Mouse (Mus musculus) C2C12 (cell line): ENCODE data around the gene Ccrl2.

Experiments
- CEBPB ChIP-seq: IDR thresholded peaks from one replicate; pipeline ENCODE4 v1.6.1; 2011; ENCODE audit warnings: low read depth, mild to moderate bottlenecking, control low read depth, moderate library complexity
- CTCF ChIP-seq: IDR thresholded peaks from one replicate; pipeline ENCODE4 v1.5.1; 2011; ENCODE audit not compliant: control insufficient read depth, insufficient read depth, insufficient read length
- MAX ChIP-seq: IDR thresholded peaks from one replicate; pipeline ENCODE4 v1.6.1; 2011; ENCODE audit warnings: mild to moderate bottlenecking, control low read depth
- MYOD1 ChIP-seq: IDR thresholded peaks from one replicate; pipeline ENCODE4 v1.6.1; 2011; ENCODE audit warnings: low read depth; ENCODE audit not compliant: control insufficient read depth, insufficient read length
- USF1 ChIP-seq: IDR thresholded peaks from one replicate; pipeline ENCODE4 v1.6.1; 2011; ENCODE audit warnings: low read depth, mild to moderate bottlenecking, control low read depth, moderate library complexity

GRCm38 (mm10) chr9:111009763-111010162, 47.6 kb downstream of the Ccrl2 start:
- TF ChIP-seq CTCF (no peak), USF1 (no peak), MAX (no peak), MYOD1 (no peak), CEBPB (no peak)
